Mouse (Mus musculus) B cell, adult 2 months (primary cell): Measurements from ENCODE around the gene Slc25a10.

Experiments
- DNase-seq, 2 experiments: peaks; one replicate each; pipeline ENCODE4 v3.0.0; 2022

Slc25a10 gene

DNA sequence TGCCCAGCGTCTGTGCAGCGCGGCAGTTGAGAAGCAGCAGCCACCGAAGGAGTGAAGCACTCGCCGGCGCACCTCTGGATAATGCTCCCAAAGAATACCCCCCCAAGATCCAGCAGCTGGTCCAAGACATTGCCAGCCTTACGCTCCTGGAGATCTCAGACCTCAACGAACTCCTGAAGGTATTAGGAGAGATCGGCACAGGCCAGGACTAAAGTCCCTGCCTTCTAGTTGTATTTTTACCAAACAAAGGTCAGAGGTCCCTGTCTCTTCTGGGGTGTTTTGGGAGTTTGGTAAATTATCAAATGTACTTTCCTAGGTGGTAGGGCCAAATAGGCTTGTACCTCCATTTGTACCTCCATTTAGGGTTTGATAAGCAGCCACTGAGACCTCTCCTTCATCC lies 6.4 kb upstream of the Slc25a10 start:
- DNase-seq = no peak

DNA sequence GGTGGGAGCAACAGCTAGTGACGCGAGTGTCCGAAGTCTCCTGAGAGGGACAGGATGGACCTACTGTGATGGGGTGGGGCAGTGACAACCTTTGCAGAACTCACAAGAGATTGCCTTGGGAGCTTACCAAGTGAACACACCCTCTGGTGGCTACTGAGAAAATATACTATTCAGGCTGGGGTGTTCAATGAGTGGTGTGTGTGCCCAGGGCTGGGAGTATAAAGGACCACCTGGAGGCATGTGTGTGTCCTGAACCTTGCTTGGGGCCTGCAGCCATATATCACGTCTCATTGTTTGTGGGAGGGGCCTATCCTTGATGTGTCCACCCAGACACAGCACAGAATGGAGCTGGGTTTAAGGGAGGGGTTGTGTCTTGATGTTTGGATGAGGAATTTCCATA lies 3.1 kb upstream of the Slc25a10 start:
- DNase-seq = no peak

DNA sequence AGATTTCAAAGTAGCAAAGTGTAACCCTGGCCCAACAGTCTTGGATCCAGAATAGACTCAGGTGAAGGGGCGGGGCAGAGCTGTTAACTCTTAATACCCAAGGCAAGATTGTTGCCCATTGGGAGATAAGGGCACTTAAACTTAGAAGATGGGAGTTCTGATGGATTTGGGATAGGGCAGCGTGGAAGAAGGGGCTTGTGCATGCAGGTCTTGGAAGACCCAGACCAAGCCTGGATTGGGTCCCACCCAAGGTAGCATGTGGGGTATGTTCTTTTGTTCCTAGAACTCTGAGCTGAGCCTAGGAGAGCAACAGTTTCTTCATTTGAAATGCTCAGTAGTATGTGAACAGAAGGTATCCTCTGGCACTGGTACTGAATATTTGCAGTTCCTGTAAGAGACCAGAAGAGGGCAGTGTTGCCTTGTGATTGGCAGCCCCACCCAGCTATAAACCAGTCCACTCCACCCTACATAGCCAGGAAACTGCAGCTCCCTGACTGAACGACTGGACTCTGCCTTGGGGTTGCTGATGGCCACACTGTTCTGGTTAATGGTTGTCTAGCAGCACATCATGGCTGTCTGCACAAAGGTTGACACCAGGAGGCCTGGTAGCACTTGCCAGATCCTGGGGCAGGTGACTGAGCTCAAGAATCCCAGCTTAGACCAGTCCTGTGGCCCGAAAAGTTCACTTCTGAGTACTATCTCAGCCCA lies 2.4 kb upstream of the Slc25a10 start:
- peak; percentile 72 to 76 for DNase-seq

DNA sequence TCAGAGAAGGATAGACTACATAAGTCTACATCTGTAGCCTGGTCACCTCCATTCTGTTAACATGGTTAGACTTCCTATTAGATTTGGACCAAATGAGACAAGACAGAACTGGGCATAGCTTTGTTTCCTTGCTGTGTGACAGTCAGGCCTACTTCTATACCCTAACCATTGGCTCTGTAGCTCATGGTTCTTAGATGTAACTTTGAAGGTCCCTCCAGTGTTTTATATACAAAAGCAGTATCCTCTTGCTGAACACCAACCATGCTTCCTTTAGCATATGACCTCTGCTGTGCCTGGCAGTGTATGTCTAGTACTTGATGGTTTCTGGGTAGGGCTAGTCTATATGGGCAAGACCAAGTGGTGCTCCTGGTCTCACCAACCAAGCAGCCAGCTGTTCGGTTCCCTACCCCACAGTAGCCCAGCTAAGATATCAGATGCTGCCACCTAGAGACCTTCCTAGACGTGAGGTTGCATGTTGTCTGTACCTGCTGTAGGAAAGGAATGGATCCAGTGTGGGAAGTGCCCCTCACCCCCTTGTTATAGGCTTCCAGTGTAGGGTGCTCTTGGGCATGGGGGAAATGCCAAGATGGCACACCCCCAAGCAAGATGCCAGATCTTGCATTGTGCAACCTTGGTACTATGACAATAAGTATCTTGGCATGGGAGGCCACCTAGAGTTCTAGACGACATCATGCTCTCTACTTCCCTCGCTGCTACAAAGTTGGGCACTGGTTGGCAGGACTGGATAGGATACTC lies 1.2 kb upstream of the Slc25a10 start:
- no peak for DNase-seq

DNA sequence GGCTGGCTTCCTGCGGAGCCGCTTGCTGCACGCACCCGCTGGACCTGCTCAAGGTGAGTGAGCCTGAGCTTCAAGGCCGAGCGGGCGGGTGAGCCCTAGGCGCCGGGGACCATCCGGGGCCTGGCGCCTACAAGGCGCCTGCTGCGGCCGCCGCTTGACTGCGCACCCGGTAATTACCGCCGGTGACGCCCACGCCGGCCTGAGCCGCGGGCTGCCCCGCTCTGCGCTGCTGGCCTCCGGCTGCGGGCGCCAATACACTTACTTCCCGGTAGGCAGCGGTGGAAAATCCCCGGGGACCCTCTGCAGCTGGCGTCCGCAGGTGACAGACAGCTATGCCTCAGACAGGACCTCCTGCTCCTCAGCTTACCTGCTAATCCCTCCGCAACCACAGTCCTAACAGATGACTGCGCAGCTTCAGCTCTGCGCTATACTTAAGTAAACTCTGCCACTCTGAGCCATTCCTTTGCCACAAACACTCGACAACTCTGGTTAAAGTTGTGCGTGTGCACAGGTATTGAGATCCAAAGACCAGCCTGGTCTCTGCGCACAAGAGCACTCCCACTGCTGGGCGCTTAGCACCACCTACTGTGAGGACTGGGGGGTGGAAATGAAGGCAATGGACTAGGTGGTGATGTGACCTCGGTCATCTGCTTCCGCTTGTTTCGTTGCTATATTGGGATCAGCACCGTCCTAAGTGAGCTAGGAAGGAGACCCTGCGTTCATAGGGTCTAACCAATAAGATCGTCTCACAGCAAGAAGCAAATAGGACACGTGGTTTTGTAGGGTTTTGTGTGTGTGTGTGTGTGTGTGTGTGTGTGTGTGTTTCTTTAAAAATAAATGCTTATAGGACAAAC lies 611 bp downstream of the Slc25a10 start:
- DNase-seq = peak; percentile 45 to 53

DNA sequence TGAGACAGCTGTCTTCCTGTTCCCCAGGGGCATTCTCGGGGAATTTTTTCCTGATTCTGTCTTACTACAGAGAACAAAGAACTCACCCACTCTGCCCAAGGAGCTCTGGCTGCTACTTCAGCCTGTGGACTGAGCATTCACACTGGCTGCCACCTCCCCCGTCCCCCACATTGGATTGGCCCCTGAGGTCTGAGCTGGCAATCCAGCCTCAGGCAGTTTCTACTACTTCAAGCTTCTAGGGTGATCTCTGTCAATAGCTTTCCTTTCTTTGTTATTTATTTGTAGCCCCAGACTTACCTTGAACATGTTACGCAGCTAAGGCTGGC lies 1.2 kb downstream of the Slc25a10 start:
- DNase-seq = no peak

DNA sequence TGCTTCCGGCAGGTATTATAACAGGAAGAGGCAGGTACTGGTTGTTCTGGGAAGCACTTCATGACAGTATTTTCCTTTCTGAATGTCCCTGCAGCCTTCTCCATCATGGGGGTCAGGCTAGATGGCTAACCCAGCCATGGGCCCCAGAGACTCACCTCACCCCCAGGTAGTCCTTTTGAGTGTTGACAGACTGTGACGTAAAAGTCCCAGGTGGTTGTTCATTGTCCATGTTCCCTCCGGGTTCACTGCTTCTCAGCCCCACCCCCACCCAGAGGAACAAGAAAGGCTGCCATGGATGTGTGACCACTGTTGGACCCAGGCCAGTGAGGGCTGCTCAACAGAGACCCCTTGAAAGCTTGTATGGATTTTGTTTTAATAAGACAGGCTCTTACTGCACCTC lies 1.7 kb downstream of the Slc25a10 start:
- no peak for DNase-seq

DNA sequence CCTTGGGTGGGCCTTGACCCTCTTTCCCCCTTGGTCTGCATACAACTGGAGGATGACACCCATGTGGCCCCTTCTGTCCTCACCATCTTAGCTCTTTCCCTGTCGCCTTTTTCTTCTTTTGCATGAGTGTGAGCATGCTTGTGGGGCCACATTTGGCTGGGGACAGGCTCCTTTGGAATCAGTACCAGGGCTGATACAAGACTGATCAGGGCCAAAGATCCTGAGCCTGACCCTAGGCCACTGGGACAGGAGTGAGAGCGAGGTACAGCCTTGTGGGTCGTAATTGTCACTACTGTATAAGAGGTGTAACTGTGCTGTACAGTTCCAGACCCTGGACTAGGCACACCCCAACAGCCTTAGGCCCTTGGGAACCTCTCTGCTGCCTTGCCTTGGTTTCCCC lies 2.3 kb downstream of the Slc25a10 start:
- no peak for DNase-seq

DNA sequence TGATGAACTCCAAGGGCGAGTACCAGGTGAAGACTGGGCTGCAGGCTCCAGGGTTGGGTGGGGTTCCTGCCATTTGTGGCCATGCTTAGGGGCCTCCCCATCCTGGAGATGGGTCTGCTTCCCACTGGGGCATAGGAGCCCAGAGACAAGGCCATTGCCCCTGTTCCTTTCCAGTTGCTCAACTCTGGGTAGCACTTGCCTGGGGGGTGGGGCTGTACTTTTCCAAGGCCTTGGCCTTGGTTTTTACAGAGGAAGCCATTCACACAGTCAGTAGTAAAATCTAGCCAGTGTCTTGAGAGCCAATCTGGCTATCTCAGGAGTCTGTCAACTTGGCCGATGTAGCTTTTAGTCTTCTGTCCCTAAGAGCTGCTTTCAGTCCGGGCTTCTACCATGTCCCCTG lies 5.8 kb downstream of the Slc25a10 start:
- no peak for DNase-seq

DNA sequence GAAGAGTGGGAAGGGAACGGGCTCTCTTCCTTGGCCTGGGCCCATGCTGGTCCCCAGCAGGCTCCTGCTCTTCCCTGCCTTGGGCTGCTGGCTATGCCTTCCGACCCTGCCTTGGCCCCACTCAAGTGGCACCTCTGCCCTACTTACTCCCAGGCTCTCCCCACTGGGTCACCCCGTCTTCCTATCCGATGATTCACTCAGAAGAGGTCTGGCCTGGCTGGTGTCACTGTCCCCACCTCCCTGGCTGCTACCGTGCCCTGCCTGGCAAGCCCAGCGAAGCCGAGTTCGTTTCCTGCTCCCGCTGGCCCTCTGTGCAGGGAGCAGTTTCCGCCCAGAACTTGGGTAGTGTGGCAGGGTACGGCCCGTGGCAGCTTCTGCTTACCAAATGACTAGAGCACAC lies 6.6 kb downstream of the Slc25a10 start:
- no peak for DNase-seq

DNA sequence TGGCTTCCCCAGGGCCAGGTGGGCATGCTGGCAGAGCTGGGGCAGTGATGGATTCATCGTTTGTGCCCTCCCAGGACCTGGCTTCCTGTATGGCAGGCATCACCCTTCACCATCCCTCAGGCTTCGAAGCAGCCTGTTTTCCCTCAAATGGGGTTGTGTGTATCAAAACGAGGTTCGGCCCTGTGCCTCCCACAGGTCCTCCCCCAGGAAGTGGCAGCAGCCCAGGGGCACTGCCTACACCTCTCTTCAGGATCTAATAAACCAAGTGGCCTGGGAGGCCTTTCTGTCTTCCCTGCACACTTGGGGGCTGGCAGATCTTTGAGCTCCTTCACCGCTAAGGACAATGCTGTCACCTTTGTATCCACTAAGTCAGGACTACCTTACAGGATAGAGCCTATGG lies 7.3 kb downstream of the Slc25a10 start:
- DNase-seq = no peak

DNA sequence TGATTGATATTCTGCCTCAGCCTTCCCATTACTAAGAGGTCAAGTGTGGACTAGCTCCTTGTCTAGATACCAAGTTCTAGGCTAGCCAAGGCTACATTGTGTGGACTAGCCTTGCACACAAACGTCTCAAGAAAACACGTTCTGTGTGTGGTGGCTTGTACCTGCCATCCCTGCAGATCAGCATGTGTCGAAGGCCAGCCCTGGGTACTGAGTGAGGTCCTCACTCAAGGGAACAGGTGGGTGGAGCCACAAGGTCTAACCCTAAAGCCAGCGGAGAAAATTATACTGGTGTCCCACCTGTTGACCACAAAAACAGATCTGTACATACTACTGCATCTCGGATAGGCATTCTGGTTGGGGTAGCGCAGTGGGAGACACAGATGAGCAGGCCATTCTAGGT lies 8.3 kb downstream of the Slc25a10 start:
- DNase-seq = no peak

DNA sequence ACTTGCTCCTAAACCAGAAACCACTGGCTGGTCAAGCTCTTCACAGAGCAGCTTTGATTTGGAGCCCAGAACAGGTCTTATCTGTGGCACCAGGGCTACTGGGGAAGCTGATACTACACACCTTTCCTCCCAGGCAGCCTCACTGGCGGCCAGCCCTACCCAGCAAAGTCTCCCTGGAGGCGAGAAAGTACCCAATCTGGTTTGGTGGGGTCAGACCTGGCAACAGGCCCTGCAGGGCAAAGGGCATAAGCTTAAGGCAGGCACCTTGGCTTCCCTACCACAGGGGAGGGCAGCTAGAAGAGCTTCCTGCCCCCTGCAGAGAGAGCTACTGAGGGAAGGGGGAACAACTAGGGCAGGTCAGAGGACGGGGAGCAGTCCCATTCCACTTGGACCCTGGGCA lies 8.7 kb downstream of the Slc25a10 start:
- DNase-seq = no peak

DNA sequence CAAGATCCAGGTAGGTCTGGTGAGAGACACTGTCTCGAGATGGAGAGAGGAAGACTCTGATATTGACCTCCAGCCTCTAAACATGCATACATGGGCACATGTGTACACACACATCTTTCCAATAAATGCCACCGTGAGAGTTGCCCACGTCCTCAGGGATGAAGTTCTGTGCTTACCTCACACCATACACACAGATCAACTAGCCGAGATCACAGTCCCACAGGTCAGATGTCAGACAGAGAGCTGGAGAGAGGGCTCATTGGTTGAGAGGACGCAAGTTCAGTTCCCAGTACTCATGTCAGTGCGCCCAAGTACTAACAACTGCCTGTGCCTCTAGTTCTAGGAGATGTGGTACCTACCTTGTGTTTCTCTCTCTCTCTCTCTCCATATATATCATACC lies 9.4 kb downstream of the Slc25a10 start:
- no peak for DNase-seq

DNA sequence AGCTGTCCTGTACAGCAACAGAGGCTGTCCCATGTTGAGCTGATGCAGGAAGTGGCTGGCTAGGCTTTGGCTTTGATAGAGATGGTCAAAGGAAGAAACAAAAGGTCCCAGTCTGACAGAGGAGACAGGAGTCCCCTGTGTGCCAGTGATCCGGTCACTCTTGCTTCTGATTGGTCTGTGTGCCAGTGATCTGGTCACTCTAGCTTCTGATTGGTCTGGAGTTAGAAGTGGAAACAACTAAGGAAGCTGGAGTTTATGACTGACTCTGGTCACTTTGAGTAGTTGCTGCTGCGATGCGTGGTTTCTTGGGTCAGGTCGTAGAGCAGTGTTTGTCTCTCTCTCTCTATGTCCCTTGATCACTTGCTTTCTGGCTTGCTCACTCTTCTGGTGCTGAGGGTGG lies 10.1 kb downstream of the Slc25a10 start:
- DNase-seq = no peak

DNA sequence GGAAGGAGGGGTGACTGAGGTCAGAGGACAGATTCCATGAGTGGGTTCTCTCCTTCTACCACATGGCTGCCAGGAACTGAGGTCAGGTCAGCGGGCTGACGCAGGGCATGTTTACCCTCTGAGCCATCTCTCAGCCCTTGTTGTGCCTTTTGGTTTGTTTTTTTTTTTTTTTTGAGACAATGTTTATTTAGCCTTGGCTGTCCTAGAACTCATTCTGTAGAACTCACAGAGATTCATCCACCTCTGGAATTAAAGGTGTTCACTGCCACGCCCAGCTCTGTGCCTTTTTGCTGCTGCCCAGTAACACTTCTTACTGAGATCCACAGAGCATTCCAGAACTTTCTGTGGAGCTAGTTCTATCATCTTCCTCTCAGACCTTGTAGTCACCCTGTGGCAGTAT lies 14.0 kb downstream of the Slc25a10 start:
- DNase-seq = no peak

DNA sequence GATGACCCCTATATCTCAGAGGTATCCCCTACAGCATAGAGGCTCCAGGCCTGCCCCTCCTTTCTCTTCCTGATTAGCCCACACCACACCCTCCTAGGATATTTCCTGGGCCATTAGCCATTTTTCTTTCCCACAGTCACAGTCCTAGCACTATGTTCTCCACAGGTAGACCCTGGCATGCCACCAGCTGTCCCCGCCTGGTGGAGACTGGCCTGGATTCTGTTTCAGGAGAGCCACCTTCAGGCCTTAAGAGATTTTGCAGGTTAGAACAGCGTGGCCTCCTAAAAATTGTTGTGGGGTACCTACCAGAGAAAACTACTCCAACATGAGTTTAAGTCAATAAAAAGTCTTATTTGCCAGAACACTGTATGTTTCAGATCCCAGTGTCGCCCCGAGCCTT lies 15.3 kb downstream of the Slc25a10 start:
- no peak for DNase-seq

DNA sequence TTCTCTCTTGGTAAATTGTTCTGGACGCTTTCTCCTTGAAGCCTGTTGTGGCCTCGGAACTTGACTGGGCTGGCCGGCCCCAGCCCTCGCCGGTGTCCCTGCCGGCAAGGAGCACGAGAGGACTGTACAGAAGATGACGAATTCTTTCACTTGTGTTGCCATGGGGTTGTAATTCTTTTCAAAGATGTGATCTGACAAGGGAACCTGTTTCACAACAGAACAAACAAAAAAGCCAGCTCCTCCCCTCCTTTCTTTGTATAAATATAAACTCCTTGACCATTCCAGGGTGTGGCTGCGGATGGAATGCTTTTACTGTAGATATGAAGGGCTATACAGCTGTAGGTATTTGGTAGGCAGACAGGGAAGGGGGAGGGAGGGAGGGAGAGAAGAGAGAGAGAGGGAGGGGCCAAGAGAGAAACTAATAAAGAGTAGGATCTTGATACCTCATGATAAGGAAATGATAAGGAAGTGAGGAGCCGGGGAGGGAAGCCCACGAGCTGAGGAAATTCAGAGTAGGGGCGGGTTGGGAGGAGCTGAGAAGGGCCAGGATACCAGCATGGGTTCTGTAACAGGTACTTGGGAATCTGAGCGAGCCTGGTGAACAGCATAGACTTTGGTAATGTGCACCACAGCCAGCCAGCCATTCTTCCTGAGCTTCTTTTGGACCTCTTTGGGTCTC lies 16.1 kb downstream of the Slc25a10 start:
- DNase-seq = no peak

DNA sequence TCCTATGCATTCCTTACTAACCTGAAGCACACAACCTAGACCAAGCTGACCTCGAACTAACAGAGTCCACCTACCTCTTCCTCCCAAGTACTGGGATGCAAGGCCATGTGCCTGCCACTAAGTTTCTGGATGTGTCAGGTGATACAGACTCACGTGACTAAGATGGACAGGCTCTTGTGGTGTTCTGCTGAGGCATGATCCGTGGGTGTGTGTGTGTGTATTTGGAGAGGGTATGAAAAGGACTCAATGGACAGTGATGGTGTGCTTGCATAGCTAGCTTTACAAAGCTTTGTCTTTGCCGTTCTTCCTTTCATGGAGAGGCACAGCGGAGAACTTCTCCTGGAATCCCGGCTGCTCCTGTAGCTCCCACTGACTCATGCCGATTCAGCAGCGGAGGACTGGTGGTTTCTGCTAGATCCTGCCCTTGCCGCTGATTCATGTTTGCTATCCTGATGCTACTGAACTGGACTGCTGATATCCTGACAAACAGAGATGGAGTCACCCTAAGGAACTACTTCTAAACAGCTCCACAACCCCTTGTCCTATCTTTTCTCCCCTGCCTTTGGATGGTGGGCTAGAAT lies 16.7 kb downstream of the Slc25a10 start:
- DNase-seq = no peak

DNA sequence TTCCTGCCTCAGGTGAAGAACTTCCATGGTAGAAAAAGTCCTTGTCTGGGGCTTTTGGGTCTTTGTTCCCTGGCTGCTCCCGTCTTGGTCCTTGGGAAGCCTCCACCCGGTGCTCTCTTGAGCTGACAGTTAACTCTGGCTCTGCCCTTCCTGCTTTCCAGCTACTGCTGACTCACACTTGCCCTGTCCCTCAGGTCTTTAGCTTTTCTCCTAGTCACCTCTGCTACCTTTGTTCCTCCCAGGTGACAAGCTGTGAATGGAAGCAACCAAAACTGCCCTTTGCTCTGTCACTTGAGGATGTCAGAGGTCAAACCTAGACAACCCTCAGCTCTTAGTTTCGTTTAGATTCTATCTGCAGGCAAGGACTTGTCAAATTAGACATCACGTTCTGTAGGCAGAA lies 18.3 kb downstream of the Slc25a10 start:
- DNase-seq = no peak

DNA sequence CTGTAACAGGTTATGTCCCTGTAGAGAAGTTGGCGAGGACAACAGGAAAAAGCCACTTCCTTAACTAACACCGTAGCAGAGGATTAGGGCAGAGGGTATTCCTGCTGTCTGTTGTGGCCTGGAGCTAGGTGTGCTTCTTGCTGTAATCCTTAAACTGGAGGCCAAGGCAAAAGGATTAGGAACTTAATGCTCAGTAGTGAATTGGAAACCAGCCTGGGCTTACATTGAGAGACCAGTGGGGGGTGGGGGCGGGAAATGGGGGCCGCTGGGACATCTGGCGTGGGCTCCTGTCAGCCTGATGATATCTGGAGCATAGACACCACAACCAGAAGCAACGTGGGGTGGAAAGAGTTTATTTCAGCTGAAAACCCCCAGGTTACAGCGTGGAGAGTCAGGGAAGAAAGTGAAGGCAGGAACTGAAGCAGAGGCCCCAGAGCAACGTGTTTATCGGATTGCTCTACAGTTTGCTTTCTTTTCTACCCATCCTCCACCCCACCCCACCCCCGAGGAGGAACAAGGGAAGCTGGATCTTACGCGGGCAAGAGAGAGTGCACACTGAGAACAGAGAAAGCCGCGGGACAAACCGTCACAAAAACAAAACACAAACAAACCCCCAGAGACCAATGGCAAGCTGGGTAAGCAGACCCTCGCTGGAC lies 18.9 kb downstream of the Slc25a10 start:
- peak; percentile 12 to 19 for DNase-seq

DNA sequence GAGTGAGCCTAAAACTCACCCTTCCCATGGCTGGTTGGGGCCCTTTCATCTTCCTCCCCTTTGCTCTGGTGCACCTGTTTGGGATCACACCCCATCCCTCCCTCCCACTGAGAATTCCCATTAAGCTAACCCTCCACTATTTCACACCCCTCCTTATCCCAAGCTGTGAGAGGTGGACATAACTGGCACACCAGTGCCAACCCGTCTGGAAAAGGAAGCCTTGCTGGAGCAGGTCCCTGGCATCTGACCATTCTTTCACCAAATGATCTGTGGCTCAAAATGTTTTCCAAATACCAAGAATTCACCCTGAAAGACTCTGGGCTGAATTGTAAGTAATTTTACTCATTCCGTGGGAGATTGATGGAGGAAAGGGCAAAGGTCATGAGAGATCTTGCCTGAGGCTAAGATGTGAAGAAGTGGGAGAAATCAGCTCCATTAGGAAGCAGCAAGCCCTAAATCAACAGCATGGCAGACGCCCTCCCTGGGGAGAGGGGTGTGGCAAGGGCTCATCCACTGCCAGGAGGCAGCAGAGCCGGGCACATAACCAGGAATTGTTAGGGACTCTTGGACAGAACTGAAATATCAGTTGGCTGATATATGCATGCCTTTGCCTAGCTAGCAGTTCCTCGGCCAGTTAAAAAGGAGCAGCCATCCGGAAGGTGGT lies 21.3 kb downstream of the Slc25a10 start:
- no peak for DNase-seq
